Mouse (Mus musculus) spleen, embryonic (tissue): Measurements from ENCODE around the gene Ccdc43.

ENCODE experiments used
- CTCF ChIA-PET: fragments of 350-600 bp; sonication (Branson Sonifier 250); formaldehyde crosslinking; loops from one replicate; lab custom pipeline; 2022; lab: Charles Lee

Ccdc43 gene

GRCm38 (mm10) chr11:102665637-102666435 lies 31.7 kb downstream of the Ccdc43 start:
- CTCF ChIA-PET, result no interaction called here

- CTCF ChIA-PET, result no interaction called here
Observed at GRCm38 (mm10) chr11:102665151-102665550, 32.4 kb downstream of the Ccdc43 start.

GRCm38 (mm10) chr11:102663416-102663815 lies 34.2 kb downstream of the Ccdc43 start, which contains the start of gene Meioc:
Meioc (plus strand) TSS chr11:102663716.
- CTCF ChIA-PET, result no interaction called here

GRCm38 (mm10) chr11:102656931-102657330 lies 40.7 kb downstream of the Ccdc43 start:
- CTCF ChIA-PET, result interaction anchor here (0.7 kb wide), 1 partner anchor 117 kb away, joined by 3 read pairs; no protein-coding TSS in a partner anchor

- CTCF ChIA-PET, result interaction anchor here (0.7 kb wide), 1 partner anchor 116 kb away, joined by 3 read pairs; no protein-coding TSS in a partner anchor
Observed at GRCm38 (mm10) chr11:102656326-102656926, 41.2 kb downstream of the Ccdc43 start.

- CTCF ChIA-PET, result no interaction called here
Observed at GRCm38 (mm10) chr11:102655888-102656287, 41.7 kb downstream of the Ccdc43 start.

- CTCF ChIA-PET, result no interaction called here
Observed at GRCm38 (mm10) chr11:102652844-102653243, 44.7 kb downstream of the Ccdc43 start.

GRCm38 (mm10) chr11:102651381-102651780 lies 46.2 kb downstream of the Ccdc43 start:
- CTCF ChIA-PET, result no interaction called here

- CTCF ChIA-PET, result no interaction called here
Observed at GRCm38 (mm10) chr11:102647885-102648284, 49.7 kb downstream of the Ccdc43 start.

GRCm38 (mm10) chr11:102646226-102646625 lies 51.4 kb downstream of the Ccdc43 start:
- CTCF ChIA-PET, result no interaction called here

GRCm38 (mm10) chr11:102643891-102644382 lies 53.6 kb downstream of the Ccdc43 start:
- CTCF ChIA-PET, result no interaction called here

- CTCF ChIA-PET, result no interaction called here
Observed at GRCm38 (mm10) chr11:102636887-102637286, 60.7 kb downstream of the Ccdc43 start.
